Mouse (Mus musculus): ENCODE results near the gene Ikzf3.

GRCm38 (mm10) chr11:98463911-98464310, 81.9 kb downstream of the Ikzf3 start:
- TF ChIP-seq CTCF (conservative IDR thresholded peaks at IDR 0.05; ENCODE audit: insufficient read depth, insufficient read length, low read depth, low read length) (no peak), POLR2A (IDR thresholded peaks at IDR 0.05; ENCODE audit: low read depth, low read length) (no peak)

All from kidney, adult 2 months (tissue).